Mouse (Mus musculus): ENCODE data around the gene Faap20.

- TF ChIP-seq CTCF (IDR thresholded peaks at IDR 0.05; ENCODE audit: extremely low read depth, insufficient read depth, low read length), result no peak
- no peak for TF ChIP-seq POLR2A (IDR thresholded peaks at IDR 0.05; ENCODE audit: extremely low read depth, insufficient read depth, low read length)
Observed at GRCm38 (mm10) chr4:155242292-155242691, 7.3 kb upstream of the Faap20 start.

All from cortical plate, adult 2 months (tissue).